Mouse (Mus musculus) embryonic facial prominence, embryonic 11.5 days (tissue): Measurements from ENCODE around the gene Tldc1. TPM values are rescaled to one million over a fixed set of nuclear protein-coding genes. Genes with fewer than 3 reads are reported as not detected.

ENCODE experiments used
- ATAC-seq: fragments of 200-750 bp; cut with Nextera tagmentation; replicated peaks from 2 replicates; pipeline ENCODE4 v1.8.0; 2017; ENCODE audit warnings: low read depth; ENCODE audit not compliant: insufficient number of reproducible peaks, low FRiP score, low TSS enrichment
- DNase-seq: peaks from one replicate; pipeline ENCODE4 v3.0.0-alpha.2; 2015; ENCODE audit warnings: low spot score
- H3K27ac ChIP-seq: fragments of 300-500 bp; sonication (generic); replicated peaks from 2 replicates; pipeline ENCODE4 v1.5.1; 2014; ENCODE audit warnings: mild to moderate bottlenecking, low read depth, low read length, control low read depth
- H3K27me3 ChIP-seq: fragments of 300-500 bp; sonication (generic); 2 replicates; pipeline ENCODE4 v1.6.1; 2014; ENCODE audit warnings: mild to moderate bottlenecking, low read length, moderate library complexity, mixed read lengths; ENCODE audit not compliant: control insufficient read depth, insufficient read depth
- H3K36me3 ChIP-seq: fragments of 300-500 bp; sonication (generic); replicated peaks from 2 replicates; pipeline ENCODE4 v1.6.1; 2014; ENCODE audit warnings: low read depth, mild to moderate bottlenecking, low read length, moderate library complexity, mixed read lengths; ENCODE audit not compliant: control insufficient read depth, insufficient read depth
- H3K4me1 ChIP-seq: fragments of 300-500 bp; sonication (generic); 2 replicates; pipeline ENCODE4 v1.6.1; 2014; ENCODE audit warnings: low read length, mixed read lengths; ENCODE audit not compliant: control insufficient read depth, insufficient read depth
- H3K4me2 ChIP-seq: fragments of 300-500 bp; sonication (generic); 2 replicates; pipeline ENCODE4 v1.6.1; 2014; ENCODE audit warnings: low read depth, mild to moderate bottlenecking, control low read depth, low read length, moderate library complexity
- H3K4me3 ChIP-seq: fragments of 300-500 bp; sonication (generic); 2 replicates; pipeline ENCODE4 v1.5.1; 2014; ENCODE audit warnings: low read depth, low read length, control low read depth
- H3K9ac ChIP-seq: fragments of 300-500 bp; sonication (generic); replicated peaks from 2 replicates; pipeline ENCODE4 v1.6.1; 2014; ENCODE audit warnings: mild to moderate bottlenecking, control low read depth, low read length
- H3K9me3 ChIP-seq: fragments of 300-500 bp; sonication (generic); replicated peaks from 2 replicates; pipeline ENCODE4 v1.6.1; 2016; ENCODE audit warnings: mild to moderate bottlenecking, low read length, inconsistent platforms, mixed read lengths; ENCODE audit not compliant: control insufficient read depth
- WGBS: fragments of 180-500 bp; shearing (Covaris S2); extraction: QIAGEN DNeasy Blood & Tissue Kit; methylation state at CpG from one replicate; pipeline ENCODE4 v1.1.7; 2014; 5-methylcytosine and 5-hydroxymethylcytosine counted together
- polyA plus RNA-seq: library from polyadenylated mRNA; unstranded; fragments of >200 nt; fragmentation: Nextera tagmentation; extraction: Ambion mirVana; gene quantifications from 2 replicates; pipeline ENCODE4 v1.2.1, GENCODE M21; 2014

Gene Tldc1
- polyA plus RNA-seq, 1 experiment from 2014 or later: 6.5 TPM

DNA sequence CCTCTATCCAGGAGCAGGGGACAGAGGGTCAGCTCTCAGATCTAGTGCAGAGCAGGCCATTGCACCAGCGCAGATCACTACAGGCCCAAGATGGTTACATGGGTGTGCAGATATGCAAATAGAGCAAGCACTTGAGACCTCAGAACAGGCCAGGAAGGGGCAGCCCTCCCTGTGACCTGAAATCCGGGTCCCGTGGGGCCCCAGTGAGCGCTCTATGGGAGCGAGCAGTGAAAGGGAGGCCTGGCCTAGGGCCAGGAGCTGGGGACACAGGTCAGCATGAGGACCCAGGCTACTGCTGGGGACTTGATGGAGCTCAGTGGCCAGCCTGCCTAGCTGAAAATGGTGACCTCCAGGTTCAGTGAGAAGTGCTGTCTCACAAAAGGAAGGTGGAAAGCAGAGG is 21.7 kb downstream of the Tldc1 start:
- Histone ChIP-seq H3K9me3 (no peaks in the 10 kb centered on the region), H3K9ac (no peak overlapping the region), H3K27me3 (no peaks in the 10 kb centered on the region), H3K27ac (no peak overlapping the region), H3K36me3 (no peaks in the 10 kb centered on the region; the same call in 1 of the 2 replicates), H3K4me2 (no peak overlapping the region), H3K4me1 (no peaks in the 10 kb centered on the region), H3K4me3 (no peak overlapping the region)
- DNase-seq (no peak), ATAC-seq (no peak)
- 66% methylated on average over 5 of the region's 5 CpGs for WGBS

DNA sequence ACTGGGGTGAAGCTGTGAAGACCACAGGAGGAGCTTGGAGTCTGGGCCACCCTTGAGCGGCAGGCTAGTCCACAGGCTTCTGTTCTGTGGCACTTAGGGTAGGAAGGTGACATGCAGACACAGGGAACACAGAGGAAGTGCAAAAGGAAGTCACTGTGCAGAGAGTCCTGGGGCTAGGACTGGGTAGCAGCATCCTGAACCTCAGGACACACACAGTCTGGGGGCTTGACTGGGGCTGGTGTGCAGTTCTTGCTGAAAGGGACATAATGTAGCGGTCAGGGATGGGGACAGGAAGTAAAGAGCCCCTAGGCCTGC is 22.1 kb downstream of the Tldc1 start:
- Histone ChIP-seq H3K27me3 (no peaks in the 10 kb centered on the region), H3K4me3 (no peak overlapping the region)

DNA sequence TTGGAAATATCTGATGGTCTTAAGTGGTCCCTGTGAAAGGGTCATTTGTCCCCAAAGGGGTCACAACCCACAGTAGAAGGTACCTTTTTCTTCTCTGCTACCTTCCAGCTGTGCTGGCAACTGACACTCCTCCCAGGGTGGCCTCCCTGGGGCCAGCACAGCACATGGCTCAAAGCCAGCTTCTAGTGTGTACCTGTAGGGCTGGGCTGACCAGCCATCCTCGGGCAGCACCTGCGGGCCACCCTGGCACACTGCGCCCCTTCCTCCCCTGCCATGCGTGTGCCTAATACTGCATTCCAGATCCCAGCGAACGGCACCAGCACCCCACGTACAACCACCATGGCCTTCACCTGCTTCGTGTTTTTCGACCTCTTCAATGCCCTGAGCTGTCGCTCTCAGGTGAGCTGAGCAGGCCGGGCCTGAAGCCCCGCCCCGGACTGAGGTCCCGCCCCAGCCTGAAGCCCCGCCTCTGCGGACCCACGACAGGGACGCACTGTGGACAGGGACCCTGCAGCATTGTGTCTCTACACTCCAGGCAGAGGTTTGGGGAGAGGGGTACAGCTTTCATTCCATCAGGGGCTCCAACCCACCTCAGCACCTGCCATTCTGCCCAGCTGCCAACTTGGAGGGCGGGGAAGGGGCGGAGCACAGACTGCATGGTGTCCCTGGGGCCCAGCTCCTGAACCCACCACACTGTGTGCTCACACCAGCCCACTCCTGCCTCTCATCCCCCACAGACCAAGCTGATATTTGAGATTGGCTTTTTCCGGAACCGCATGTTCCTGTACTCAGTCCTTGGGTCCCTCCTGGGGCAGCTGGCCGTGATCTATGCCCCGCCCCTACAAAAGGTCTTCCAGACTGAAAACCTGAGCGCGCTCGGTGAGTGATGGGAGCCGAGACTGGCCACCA is 22.7 kb downstream of the Tldc1 start:
- Histone ChIP-seq H3K27me3 (no peaks in the 10 kb centered on the region), H3K4me1 (no peaks in the 10 kb centered on the region), H3K4me3 (no peak overlapping the region), H3K27ac (no peak overlapping the region), H3K9me3 (no peaks in the 10 kb centered on the region), H3K4me2 (peak overlapping the region; percentile 17), H3K36me3 (no peaks in the 10 kb centered on the region), H3K9ac (no peak overlapping the region)
- 13% methylated on average over 28 of the region's 28 CpGs for WGBS
- ATAC-seq (peak; percentile 47; the same call in 1 of the 2 replicates), DNase-seq (no peak)

More for the DNA sequence above, 22.1 kb downstream of the Tldc1 start:
- no peaks in the 10 kb centered on the region for H3K9me3 ChIP-seq
- DNase-seq (no peak), ATAC-seq (no peak)
- 45% methylated on average over 2 of the region's 2 CpGs for WGBS
- H3K4me2 ChIP-seq: no peak overlapping the region; the same call in 1 of the 2 replicates
- H3K36me3 ChIP-seq: no peaks in the 10 kb centered on the region
- H3K4me1 ChIP-seq: no peaks in the 10 kb centered on the region
- no peak overlapping the region for H3K27ac ChIP-seq
- H3K9ac ChIP-seq: no peak overlapping the region

DNA sequence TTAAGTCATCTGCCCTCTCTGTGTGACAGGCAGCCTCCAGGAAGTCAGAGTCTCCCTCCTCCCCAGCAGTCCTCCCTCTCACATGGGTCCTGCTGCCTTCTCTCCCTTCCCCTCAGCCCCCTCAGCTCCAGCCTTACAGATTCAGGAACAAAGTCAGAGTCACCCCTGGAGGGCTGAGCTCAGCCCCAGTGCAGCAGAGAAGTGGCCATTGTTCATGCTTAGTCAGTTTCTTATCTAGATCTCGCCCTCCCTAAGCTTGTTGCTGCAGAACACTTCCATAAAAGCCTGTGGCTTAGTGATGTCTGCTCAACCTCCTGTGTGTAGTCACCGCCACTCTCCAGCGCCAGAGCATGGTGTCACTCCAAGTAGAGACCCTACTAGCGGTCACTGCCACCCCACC is 33.6 kb downstream of the Tldc1 start:
- no peak for ATAC-seq
- H3K9ac ChIP-seq: no peak overlapping the region
- no peaks in the 10 kb centered on the region for H3K9me3 ChIP-seq
- H3K4me3 ChIP-seq: no peak overlapping the region
- H3K36me3 ChIP-seq: no peaks in the 10 kb centered on the region
- no peak overlapping the region for H3K4me2 ChIP-seq
- no peaks in the 10 kb centered on the region for H3K4me1 ChIP-seq
- H3K27ac ChIP-seq: no peak overlapping the region
- 83% methylated on average over 4 of the region's 4 CpGs for WGBS
- no peaks in the 10 kb centered on the region for H3K27me3 ChIP-seq
- DNase-seq: no peak

DNA sequence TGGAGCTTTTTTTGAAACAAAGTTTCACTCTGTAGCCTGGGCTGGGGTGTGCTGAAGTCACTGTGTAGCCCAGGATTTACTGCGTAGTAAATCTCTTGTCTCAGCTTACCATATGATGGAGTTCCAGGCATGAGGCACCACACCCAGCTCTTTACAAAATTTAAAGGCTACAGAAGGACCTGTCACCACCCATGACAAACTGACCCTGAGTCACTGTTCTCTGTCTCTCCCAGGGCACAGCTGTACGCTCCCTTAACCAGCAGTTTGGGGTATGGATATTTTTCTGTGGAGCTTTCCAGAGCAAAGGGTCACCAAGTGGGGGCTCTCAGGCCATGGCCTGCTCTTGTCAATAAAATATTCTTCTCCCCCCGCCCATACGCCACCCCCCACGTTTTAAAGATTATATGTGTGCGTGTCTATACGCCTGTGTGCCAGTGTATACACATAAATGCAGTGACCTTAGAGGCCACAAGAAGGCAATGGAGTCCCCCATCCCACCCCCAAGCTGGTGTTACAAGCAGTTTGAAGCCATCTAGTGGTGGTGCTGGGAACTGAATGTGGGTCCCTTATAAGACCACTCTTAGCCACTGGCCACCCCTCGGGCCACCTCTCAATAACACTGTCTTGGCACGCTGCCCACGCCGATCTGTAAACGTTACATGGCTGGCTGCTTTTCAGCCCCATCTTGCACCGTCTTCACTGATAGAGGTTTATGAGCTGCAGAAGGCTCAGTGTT is 34.8 kb downstream of the Tldc1 start:
- H3K9me3 ChIP-seq: no peaks in the 10 kb centered on the region
- no peaks in the 10 kb centered on the region for H3K4me1 ChIP-seq
- H3K36me3 ChIP-seq: no peaks in the 10 kb centered on the region
- 61% methylated on average over 13 of the region's 13 CpGs for WGBS
- no peak overlapping the region for H3K4me2 ChIP-seq
- DNase-seq: peak; percentile 80
- no peak overlapping the region for H3K27ac ChIP-seq
- H3K4me3 ChIP-seq: no peak overlapping the region
- H3K27me3 ChIP-seq: no peaks in the 10 kb centered on the region
- H3K9ac ChIP-seq: no peak overlapping the region
- no peak for ATAC-seq

DNA sequence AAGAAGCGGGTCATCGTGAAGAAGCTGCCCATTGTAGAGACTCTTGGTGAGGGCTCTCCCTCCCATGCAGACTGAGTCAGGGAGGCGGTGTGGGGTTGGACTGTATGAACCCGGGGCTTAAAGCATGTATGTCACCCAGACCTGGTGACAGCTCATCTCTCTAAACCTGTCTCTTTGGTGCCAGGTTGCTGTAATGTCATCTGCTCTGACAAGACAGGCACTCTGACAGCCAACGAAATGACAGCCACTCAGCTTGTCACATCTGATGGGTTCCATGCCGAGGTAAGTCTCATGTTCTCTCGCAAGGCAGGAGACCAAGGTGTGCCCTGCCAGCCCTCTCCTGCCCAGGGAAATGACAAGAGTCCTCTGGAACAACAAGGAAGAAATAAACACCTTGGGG is 35.8 kb downstream of the Tldc1 start:
- no peak overlapping the region for H3K4me3 ChIP-seq
- WGBS: 83% methylated on average over 7 of the region's 7 CpGs
- no peak overlapping the region for H3K4me2 ChIP-seq
- ATAC-seq (0 out of 2 replicates have a peak, but pooled peaks have one; percentile 51), DNase-seq (no peak)
- no peak overlapping the region for H3K9ac ChIP-seq
- no peaks in the 10 kb centered on the region for H3K36me3 ChIP-seq
- no peaks in the 10 kb centered on the region for H3K4me1 ChIP-seq
- no peak overlapping the region for H3K27ac ChIP-seq
- H3K27me3 ChIP-seq: no peaks in the 10 kb centered on the region
- no peaks in the 10 kb centered on the region for H3K9me3 ChIP-seq

DNA sequence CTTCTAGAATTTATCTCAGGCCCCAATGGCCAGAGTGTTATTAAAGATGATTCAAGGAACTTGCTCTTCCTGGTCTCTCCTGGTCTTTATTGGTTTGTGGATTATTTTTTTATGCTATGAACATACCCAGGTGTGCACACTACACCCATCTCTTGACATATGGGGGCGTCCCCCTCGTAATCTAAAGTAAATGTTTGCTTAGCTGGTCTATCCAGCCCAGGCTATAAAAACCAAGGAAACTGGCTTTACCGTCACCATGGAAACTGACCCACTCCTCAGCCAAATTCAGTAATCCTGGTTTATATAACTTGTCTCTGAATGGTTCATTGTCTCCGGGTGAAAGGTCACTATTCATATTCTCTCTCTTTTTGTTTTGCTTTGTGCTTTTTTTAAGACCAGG is 37.6 kb downstream of the Tldc1 start:
- peak; percentile 19 for DNase-seq
- Histone ChIP-seq H3K4me1 (no peaks in the 10 kb centered on the region), H3K9ac (no peak overlapping the region), H3K36me3 (no peaks in the 10 kb centered on the region), H3K27me3 (no peaks in the 10 kb centered on the region), H3K27ac (no peak overlapping the region), H3K4me3 (no peak overlapping the region), H3K9me3 (no peaks in the 10 kb centered on the region), H3K4me2 (no peak overlapping the region)
- ATAC-seq: no peak
- 73% methylated on average over 4 of the region's 4 CpGs for WGBS
